Mouse (Mus musculus): Measurements from ENCODE around the gene Tpst2. TPM values are rescaled to one million over a fixed set of nuclear protein-coding genes. Genes with fewer than 3 reads are reported as not detected.

The Tpst2 gene
- polyA plus RNA-seq, 1 experiment: 20.7 TPM

GRCm38 (mm10) chr5:112329805-112330564 is 53.5 kb downstream of the Tpst2 start:
- no peak for DNase-seq (ENCODE audit: low spot score)

- DNase-seq (ENCODE audit: low spot score): no peak
These were observed 59.0 kb downstream of the Tpst2 start for GRCm38 (mm10) chr5:112335473-112335872.

GRCm38 (mm10) chr5:112337004-112337403 is 60.5 kb downstream of the Tpst2 start:
- no peak for DNase-seq (ENCODE audit: low spot score)

GRCm38 (mm10) chr5:112339215-112339614 is 62.7 kb downstream of the Tpst2 start:
- DNase-seq (ENCODE audit: low spot score): no peak

- peak; percentile 89 for DNase-seq (ENCODE audit: low spot score)
These were observed 66.1 kb downstream of the Tpst2 start, which contains the start of the genes Srrd and Hps4 for GRCm38 (mm10) chr5:112342463-112343204. Gene Srrd (minus strand): TSS chr5:112343040. Gene Hps4 (plus strand): TSS chr5:112343083.

- no peak for DNase-seq (ENCODE audit: low spot score)
These were observed 66.7 kb downstream of the Tpst2 start for GRCm38 (mm10) chr5:112343205-112343595.

GRCm38 (mm10) chr5:112344092-112344960 is 67.8 kb downstream of the Tpst2 start:
- no peak for DNase-seq (ENCODE audit: low spot score)

GRCm38 (mm10) chr5:112346211-112346965 is 69.9 kb downstream of the Tpst2 start:
- no peak for DNase-seq (ENCODE audit: low spot score)

GRCm38 (mm10) chr5:112349169-112349568 is 72.7 kb downstream of the Tpst2 start:
- DNase-seq (ENCODE audit: low spot score): no peak

- DNase-seq (ENCODE audit: low spot score): no peak
These were observed 79.0 kb downstream of the Tpst2 start for GRCm38 (mm10) chr5:112355493-112355892.

GRCm38 (mm10) chr5:112355910-112356309 is 79.4 kb downstream of the Tpst2 start, which contains the start of gene Gm6583:
Gene Gm6583 (minus strand): TSS chr5:112356033.
- no peak for DNase-seq (ENCODE audit: low spot score)

- DNase-seq (ENCODE audit: low spot score): no peak
These were observed 79.8 kb downstream of the Tpst2 start for GRCm38 (mm10) chr5:112356322-112356721.

- DNase-seq (ENCODE audit: low spot score): no peak
These were observed 83.0 kb downstream of the Tpst2 start for GRCm38 (mm10) chr5:112359520-112359919.

- DNase-seq (ENCODE audit: low spot score): no peak
These were observed 83.6 kb downstream of the Tpst2 start for GRCm38 (mm10) chr5:112360077-112360476.

GRCm38 (mm10) chr5:112364184-112364797 is 87.8 kb downstream of the Tpst2 start:
- DNase-seq (ENCODE audit: low spot score): no peak

Other genes with a start within 250 kb of the Tpst2 start
- gene Cryba4, start 24.2 kb upstream of the Tpst2 start, polyA plus RNA-seq (2012; rRNA removed): 0.23 TPM in 1 of 2 replicates, not detected in the other
- gene Crybb1, start 20.9 kb upstream of the Tpst2 start, polyA plus RNA-seq (2012; rRNA removed): not detected in 2 replicates
- gene Tfip11, start 49.7 kb downstream of the Tpst2 start, polyA plus RNA-seq (2012; rRNA removed): 21.6 and 24.2 TPM in 2 replicates
- 26.3 and 28.7 TPM in 2 replicates for gene Srrd, start 66.3 kb downstream of the Tpst2 start, polyA plus RNA-seq (2012; rRNA removed)
- gene Hps4, start 66.4 kb downstream of the Tpst2 start, polyA plus RNA-seq (2012; rRNA removed): 23.6 and 24.3 TPM in 2 replicates
- not detected in 2 replicates for gene Gm6583, start 79.3 kb downstream of the Tpst2 start, polyA plus RNA-seq (2012; rRNA removed)
- gene Asphd2, start 118.2 kb downstream of the Tpst2 start, polyA plus RNA-seq (2012; rRNA removed): 1.3 and 1.4 TPM in 2 replicates
- gene Gm6588, start 172.7 kb downstream of the Tpst2 start, polyA plus RNA-seq (2012; rRNA removed): not detected in 2 replicates

Data from urinary bladder, adult 2 months (tissue).